Comparison of ENCODE assay signal across 22 mouse cellular contexts in genomic region chr4:62888736-62889135, GRCm38 (mm10).
DNase-seq lines count a peak whose midpoint lies in the region; ATAC-seq and TF ChIP-seq lines count a peak whose summit lies in the region.
"Had no signal": no experiment of that assay in that cellular context is flagged by ENCODE, and none has a peak within 500 bp of the region (broad histone marks: within the 10 kb centered on the region; RNA-seq: fewer than 3 reads in every experiment).

No protein-coding gene starts in this region.

- 78% methylated on average over 7 of the region's 7 CpGs for WGBS in kidney, adult 2 months

- DNase-seq in ovary, postnatal 36 days (ENCODE audit: low spot score): peak; percentile 30
- no peak for DNase-seq in ovary, postnatal 10 days (ENCODE audit: low spot score)
- peak; percentile 64 for DNase-seq in adrenal gland, adult 8-10 months
- peak; percentile 59 for DNase-seq in adrenal gland, postnatal 14 days
- DNase-seq in kidney, adult 2 months: no peak
- DNase-seq: cerebellum, adult 18-20 months; cerebellum, adult 9-10 months; cerebellum, postnatal 14 days; gastrocnemius, postnatal 10 days; gastrocnemius, postnatal 36 days; heart, adult 2 months; heart, postnatal 14 days had no signal

- no peak for ATAC-seq in megakaryocyte, adult 5-6 weeks (ENCODE audit: poor library complexity, severe bottlenecking)
- ATAC-seq: CD4-positive, CD25-positive, alpha-beta regulatory T cell, adult 4 months; forebrain, embryonic 16.5 days; hindbrain, embryonic 16.5 days had no signal

- no peak for TF ChIP-seq POLR2A in kidney, adult 2 months (IDR thresholded peaks at IDR 0.05; ENCODE audit: low read depth, low read length)

- no peaks in the 10 kb centered on the region for H3K27me3 ChIP-seq in kidney, adult 2 months (replicated peaks; ENCODE audit: control insufficient read depth, insufficient read depth, low read length)
- H3K27me3 ChIP-seq: hindbrain, embryonic 12.5 days; intestine, embryonic 15.5 days had no signal

- H3K27ac ChIP-seq in kidney, adult 2 months (ENCODE audit: insufficient read depth, low read depth, low read length): no peak overlapping the region
- H3K27ac ChIP-seq: forebrain, embryonic 10.5 days; forebrain, embryonic 13.5 days; heart, adult 2 months; heart, embryonic 10.5 days; heart, embryonic 13.5 days; hindbrain, embryonic 12.5 days; intestine, embryonic 15.5 days had no signal

- H3K4me3 ChIP-seq in kidney, adult 2 months (ENCODE audit: insufficient read depth, low read depth, low read length): no peak overlapping the region
- H3K4me3 ChIP-seq: forebrain, embryonic 10.5 days; forebrain, embryonic 13.5 days; heart, adult 2 months; heart, embryonic 10.5 days; heart, embryonic 13.5 days; hindbrain, embryonic 12.5 days; intestine, embryonic 15.5 days had no signal

- H3K4me1 ChIP-seq in kidney, adult 2 months (ENCODE audit: control insufficient read depth, insufficient read depth, low read length): no peaks in the 10 kb centered on the region
- H3K4me1 ChIP-seq: forebrain, embryonic 13.5 days; hindbrain, embryonic 12.5 days had no signal

- TF ChIP-seq CTCF in kidney, adult 2 months (conservative IDR thresholded peaks at IDR 0.05; ENCODE audit: insufficient read depth, insufficient read length, low read depth, low read length): no peak

- no peaks in the 10 kb centered on the region for H3K36me3 ChIP-seq in kidney, adult 2 months (ENCODE audit: control insufficient read depth, insufficient read depth, low read length)
- H3K36me3 ChIP-seq: forebrain, embryonic 10.5 days; heart, embryonic 10.5 days; heart, embryonic 13.5 days; hindbrain, embryonic 12.5 days; intestine, embryonic 15.5 days had no signal

Comparison
In these comparisons a context has a peak if more than half of its experiments do, and no peak if none do; other contexts are left out.
1. DNase-seq: peak in ovary, postnatal 36 days (single experiment), adrenal gland, adult 8-10 months (single experiment) and adrenal gland, postnatal 14 days (single experiment); none in ovary, postnatal 10 days (single experiment) and kidney, adult 2 months (single experiment).